Mouse (Mus musculus): Measurements from ENCODE around the gene Tmem88b. TPM values are rescaled to one million over a fixed set of nuclear protein-coding genes. Genes with fewer than 3 reads are reported as not detected.
"Not testable (repeated sequence)": the region's sequence is repeated elsewhere in the genome, so short reads cannot be mapped to it uniquely, and the experiment has no call there.

The Tmem88b gene
- polyA plus RNA-seq, 1 experiment from 2014 or later: 1.3 TPM

GRCm38 (mm10) chr4:155791240-155791933, 5.7 kb upstream of the Tmem88b start:
- no peaks in the 10 kb centered on the region for H3K4me1 ChIP-seq (ENCODE audit: control insufficient read depth, insufficient read depth, low read depth, low read length)
- no peak overlapping the region for H3K4me2 ChIP-seq (ENCODE audit: low read length)
- H3K27me3 ChIP-seq (replicated peaks; ENCODE audit: control insufficient read depth, insufficient read depth, low read length): no peaks in the 10 kb centered on the region
- H3K27ac ChIP-seq (ENCODE audit: low read depth, low read length): no peak overlapping the region
- no peak overlapping the region for H3K9ac ChIP-seq (ENCODE audit: low read depth, low read length)
- 78% methylated on average over 24 of the region's 24 CpGs for whole genome bisulfite sequencing
- H3K4me3 ChIP-seq (ENCODE audit: low read length): no peak overlapping the region
- no peak for ATAC-seq
- H3K36me3 ChIP-seq (ENCODE audit: control insufficient read depth, insufficient read depth, low read length): no peaks in the 10 kb centered on the region
- H3K9me3 ChIP-seq (ENCODE audit: control insufficient read depth, low read length): no peaks in the 10 kb centered on the region

- 67% methylated on average over 3 of the region's 3 CpGs for whole genome bisulfite sequencing
These were observed 5.0 kb upstream of the Tmem88b start for GRCm38 (mm10) chr4:155790650-155791161.

DNA sequence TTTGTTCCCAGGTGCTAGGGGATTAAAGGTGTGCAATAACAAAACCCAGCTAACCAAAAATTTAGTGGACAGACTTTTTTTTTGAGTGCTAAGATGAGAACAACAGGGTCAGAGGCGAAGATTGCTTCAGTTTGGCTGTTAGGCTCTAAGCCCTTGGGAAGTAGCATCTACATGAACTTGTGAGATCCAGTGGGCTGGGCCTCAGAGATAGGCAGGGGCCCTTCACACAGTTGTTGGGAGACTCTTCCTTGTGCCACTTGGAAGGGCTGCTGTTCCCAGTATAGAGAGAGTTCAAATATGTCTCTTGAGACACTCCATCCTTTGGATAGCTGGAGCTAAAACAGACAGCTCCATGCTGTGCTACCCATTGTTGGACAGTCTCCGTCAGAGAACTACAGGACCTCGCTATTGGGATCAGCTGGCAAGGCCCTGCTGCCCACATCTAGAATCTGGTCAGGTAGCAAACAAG, 4.4 kb upstream of the Tmem88b start, which contains the start of gene Ankrd65:
Ankrd65 (plus strand) TSS at position 419 of the 469 bp plus-strand sequence.
- Histone ChIP-seq H3K27me3 (replicated peaks; ENCODE audit: control insufficient read depth, insufficient read depth, low read length) (no peaks in the 10 kb centered on the region), H3K4me2 (ENCODE audit: low read length) (no peak within 1 kb of the TSS), H3K27ac (ENCODE audit: low read depth, low read length) (no peak within 1 kb of the TSS), H3K9ac (ENCODE audit: low read depth, low read length) (no peak within 1 kb of the TSS), H3K4me1 (ENCODE audit: control insufficient read depth, insufficient read depth, low read depth, low read length) (no peaks in the 10 kb centered on the region), H3K9me3 (ENCODE audit: control insufficient read depth, low read length) (no peaks in the 10 kb centered on the region), H3K36me3 (ENCODE audit: control insufficient read depth, insufficient read depth, low read length) (no peaks in the 10 kb centered on the region), H3K4me3 (ENCODE audit: low read length) (no peak within 1 kb of the TSS)
- 64% methylated on average over 3 of the region's 3 CpGs for WGBS
- ATAC-seq: no peak

More at GRCm38 (mm10) chr4:155790650-155791161, 5.0 kb upstream of the Tmem88b start:
- Histone ChIP-seq H3K4me2 (ENCODE audit: low read length) (no peak overlapping the region), H3K4me3 (ENCODE audit: low read length) (no peak overlapping the region), H3K9ac (ENCODE audit: low read depth, low read length) (no peak overlapping the region), H3K4me1 (ENCODE audit: control insufficient read depth, insufficient read depth, low read depth, low read length) (no peaks in the 10 kb centered on the region), H3K36me3 (ENCODE audit: control insufficient read depth, insufficient read depth, low read length) (no peaks in the 10 kb centered on the region), H3K27ac (ENCODE audit: low read depth, low read length) (no peak overlapping the region), H3K27me3 (replicated peaks; ENCODE audit: control insufficient read depth, insufficient read depth, low read length) (no peaks in the 10 kb centered on the region), H3K9me3 (ENCODE audit: control insufficient read depth, low read length) (no peaks in the 10 kb centered on the region)
- ATAC-seq: no peak

DNA sequence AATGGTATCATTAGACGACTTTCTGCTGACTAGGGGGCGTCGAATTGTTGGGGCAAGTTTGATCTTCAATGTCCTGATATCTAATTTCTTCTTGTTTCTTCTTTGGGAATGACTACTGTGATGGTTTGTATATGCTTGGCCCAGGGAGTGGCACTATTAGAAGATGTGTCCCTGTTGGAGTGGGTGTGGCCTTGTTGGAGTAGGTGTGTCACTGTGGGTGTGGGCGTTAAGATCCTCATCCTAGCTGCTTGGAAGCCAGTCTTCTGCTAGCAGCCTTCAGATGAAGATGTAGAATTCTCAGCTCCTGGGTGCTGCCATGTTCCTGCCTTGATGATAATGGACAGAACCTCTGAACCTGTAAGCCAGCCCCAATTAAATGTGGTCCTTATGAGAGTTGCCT, 3.2 kb upstream of the Tmem88b start:
- not testable (repeated sequence) for H3K9ac ChIP-seq (ENCODE audit: low read depth, low read length); H3K36me3 ChIP-seq (ENCODE audit: control insufficient read depth, insufficient read depth, low read length); H3K27me3 ChIP-seq (replicated peaks; ENCODE audit: control insufficient read depth, insufficient read depth, low read length); H3K4me3 ChIP-seq (ENCODE audit: low read length); H3K27ac ChIP-seq (ENCODE audit: low read depth, low read length); H3K4me1 ChIP-seq (ENCODE audit: control insufficient read depth, insufficient read depth, low read depth, low read length); H3K9me3 ChIP-seq (ENCODE audit: control insufficient read depth, low read length); ATAC-seq; H3K4me2 ChIP-seq (ENCODE audit: low read length)
- 79% methylated on average over 4 of the region's 4 CpGs for WGBS

GRCm38 (mm10) chr4:155788300-155788699, 2.6 kb upstream of the Tmem88b start:
- Histone ChIP-seq H3K27ac (ENCODE audit: low read depth, low read length) (no peak overlapping the region), H3K9ac (ENCODE audit: low read depth, low read length) (no peak overlapping the region), H3K4me3 (ENCODE audit: low read length) (no peak overlapping the region), H3K4me2 (ENCODE audit: low read length) (no peak overlapping the region), H3K9me3 (ENCODE audit: control insufficient read depth, low read length) (no peaks in the 10 kb centered on the region), H3K36me3 (ENCODE audit: control insufficient read depth, insufficient read depth, low read length) (no peaks in the 10 kb centered on the region), H3K4me1 (ENCODE audit: control insufficient read depth, insufficient read depth, low read depth, low read length) (peaks cover 4% of the 10 kb centered on the region; the same call in 1 of the 2 replicates), H3K27me3 (replicated peaks; ENCODE audit: control insufficient read depth, insufficient read depth, low read length) (no peaks in the 10 kb centered on the region)
- 84% methylated on average over 3 of the region's 3 CpGs for WGBS
- no peak for ATAC-seq

- H3K4me2 ChIP-seq (ENCODE audit: low read length): no peak overlapping the region; the same call in 1 of the 2 replicates
- no peak overlapping the region for H3K9ac ChIP-seq (ENCODE audit: low read depth, low read length)
- no peak for ATAC-seq
- H3K4me3 ChIP-seq (ENCODE audit: low read length): no peak overlapping the region
- no peaks in the 10 kb centered on the region for H3K36me3 ChIP-seq (ENCODE audit: control insufficient read depth, insufficient read depth, low read length)
- WGBS: 77% methylated on average over 8 of the region's 10 CpGs
- H3K27ac ChIP-seq (ENCODE audit: low read depth, low read length): no peak overlapping the region
- H3K4me1 ChIP-seq (ENCODE audit: control insufficient read depth, insufficient read depth, low read depth, low read length): peaks cover 4% of the 10 kb centered on the region; the same call in 1 of the 2 replicates
- no peaks in the 10 kb centered on the region for H3K27me3 ChIP-seq (replicated peaks; ENCODE audit: control insufficient read depth, insufficient read depth, low read length)
- H3K9me3 ChIP-seq (ENCODE audit: control insufficient read depth, low read length): no peaks in the 10 kb centered on the region
These were observed 428 bp downstream of the Tmem88b start for GRCm38 (mm10) chr4:155785246-155785645.

GRCm38 (mm10) chr4:155784081-155784701, 1.5 kb downstream of the Tmem88b start:
- H3K4me3 ChIP-seq (ENCODE audit: low read length): peak overlapping the region; percentile 69
- no peaks in the 10 kb centered on the region for H3K9me3 ChIP-seq (ENCODE audit: control insufficient read depth, low read length)
- H3K27ac ChIP-seq (ENCODE audit: low read depth, low read length): peak overlapping the region; percentile 89
- H3K27me3 ChIP-seq (replicated peaks; ENCODE audit: control insufficient read depth, insufficient read depth, low read length): no peaks in the 10 kb centered on the region
- under 1% methylated on average over 52 of the region's 52 CpGs for WGBS
- no peaks in the 10 kb centered on the region for H3K36me3 ChIP-seq (ENCODE audit: control insufficient read depth, insufficient read depth, low read length)
- peak overlapping the region; percentile 80 for H3K4me2 ChIP-seq (ENCODE audit: low read length)
- H3K4me1 ChIP-seq (ENCODE audit: control insufficient read depth, insufficient read depth, low read depth, low read length): peaks cover 4% of the 10 kb centered on the region; the same call in 1 of the 2 replicates
- H3K9ac ChIP-seq (ENCODE audit: low read depth, low read length): peak overlapping the region; percentile 85
- ATAC-seq: peak; percentile 92

GRCm38 (mm10) chr4:155783486-155784080, 2.1 kb downstream of the Tmem88b start:
- H3K9ac ChIP-seq (ENCODE audit: low read depth, low read length): peak overlapping the region; percentile 85
- 33% methylated on average over 16 of the region's 16 CpGs for WGBS
- H3K4me3 ChIP-seq (ENCODE audit: low read length): peak overlapping the region; percentile 69
- no peaks in the 10 kb centered on the region for H3K36me3 ChIP-seq (ENCODE audit: control insufficient read depth, insufficient read depth, low read length)
- no peak for ATAC-seq
- no peaks in the 10 kb centered on the region for H3K9me3 ChIP-seq (ENCODE audit: control insufficient read depth, low read length)
- H3K4me2 ChIP-seq (ENCODE audit: low read length): peak overlapping the region; percentile 80
- H3K27me3 ChIP-seq (replicated peaks; ENCODE audit: control insufficient read depth, insufficient read depth, low read length): no peaks in the 10 kb centered on the region
- H3K27ac ChIP-seq (ENCODE audit: low read depth, low read length): peak overlapping the region; percentile 89
- H3K4me1 ChIP-seq (ENCODE audit: control insufficient read depth, insufficient read depth, low read depth, low read length): peaks cover 4% of the 10 kb centered on the region; the same call in 1 of the 2 replicates

GRCm38 (mm10) chr4:155780895-155781294, 4.8 kb downstream of the Tmem88b start:
- ATAC-seq: no peak
- H3K27me3 ChIP-seq (replicated peaks; ENCODE audit: control insufficient read depth, insufficient read depth, low read length): no peaks in the 10 kb centered on the region
- peaks cover 5% of the 10 kb centered on the region for H3K4me1 ChIP-seq (ENCODE audit: control insufficient read depth, insufficient read depth, low read depth, low read length)
- WGBS: 31% methylated on average over 6 of the region's 6 CpGs
- H3K27ac ChIP-seq (ENCODE audit: low read depth, low read length): peak overlapping the region; percentile 54; the same call in 1 of the 2 replicates
- H3K4me2 ChIP-seq (ENCODE audit: low read length): no peak overlapping the region
- no peaks in the 10 kb centered on the region for H3K36me3 ChIP-seq (ENCODE audit: control insufficient read depth, insufficient read depth, low read length)
- H3K9ac ChIP-seq (ENCODE audit: low read depth, low read length): no peak overlapping the region
- H3K9me3 ChIP-seq (ENCODE audit: control insufficient read depth, low read length): no peaks in the 10 kb centered on the region
- H3K4me3 ChIP-seq (ENCODE audit: low read length): no peak overlapping the region

All from hindbrain, embryonic 16.5 days (tissue).